Mouse (Mus musculus) kidney, adult 2 months (tissue): Measurements from ENCODE around the gene Mapk3.

Experiments
- CTCF ChIP-seq: fragments of 200-500 bp; conservative IDR thresholded peaks from 2 replicates; pipeline ENCODE4 v1.5.1; 2011; ENCODE audit warnings: low read depth, mild to moderate bottlenecking, control low read depth, low read length, moderate library complexity, mixed read lengths; ENCODE audit not compliant: insufficient read depth, insufficient read length
- POLR2A ChIP-seq: fragments of 200-500 bp; IDR thresholded peaks from one replicate; pipeline ENCODE4 v1.6.1; 2011; ENCODE audit warnings: low read depth, low read length, control low read depth

GRCm38 (mm10) chr7:126746798-126747197 lies 12.6 kb upstream of the Mapk3 start:
- TF ChIP-seq CTCF = no peak
- no peak for TF ChIP-seq POLR2A
